Mouse (Mus musculus): ENCODE data around the gene Bcl2l11.

Bcl2l11 gene

GRCm38 (mm10) chr2:128137480-128138276 lies 11.8 kb downstream of the Bcl2l11 start:
- intact Hi-C loops (cut with DNase I), result loop anchor here (5.0 kb wide), 1 partner anchor 35 kb away; no protein-coding TSS in a partner anchor

DNA sequence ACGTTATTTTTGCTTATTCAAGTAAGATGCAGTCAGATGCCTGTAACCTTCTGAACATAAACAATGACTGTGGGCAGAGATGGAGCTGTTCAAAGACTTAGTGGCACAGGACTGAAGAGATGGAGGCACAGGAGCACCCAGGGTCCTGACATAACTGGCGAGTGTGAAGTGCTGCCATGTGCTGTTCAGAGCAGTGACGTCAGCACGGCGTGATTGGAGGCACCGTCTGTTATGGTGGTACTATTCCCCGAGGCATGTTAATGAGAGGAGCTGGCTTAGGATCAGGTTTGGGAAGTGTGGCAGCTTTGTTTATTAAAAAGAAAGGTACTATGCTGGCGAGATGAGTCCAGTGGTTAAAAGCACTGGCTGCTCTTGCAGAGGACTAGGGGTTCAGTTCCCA lies 13.1 kb downstream of the Bcl2l11 start:
- intact Hi-C loops (cut with DNase I), result loop anchor here (5.0 kb wide), 1 partner anchor 33 kb away; no protein-coding TSS in a partner anchor

DNA sequence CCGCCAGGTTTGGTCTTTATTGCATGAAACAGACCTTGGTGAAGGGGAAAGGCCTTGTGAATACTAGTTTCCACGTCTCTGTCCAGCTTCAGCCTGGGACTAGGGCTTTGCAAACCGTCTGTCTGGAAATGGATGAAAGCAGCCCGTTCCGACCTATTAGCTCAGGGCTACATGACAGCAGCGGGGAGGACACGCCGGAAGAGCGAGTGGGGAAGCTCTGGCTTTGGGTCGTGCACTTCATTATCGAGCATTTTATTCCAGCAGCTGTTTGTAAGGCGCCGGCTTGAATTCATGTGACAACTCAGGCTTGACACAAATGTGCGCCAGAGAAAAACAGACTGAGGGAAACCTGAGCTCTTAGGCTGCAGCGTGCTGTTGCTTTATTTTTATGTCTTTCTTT lies 13.9 kb downstream of the Bcl2l11 start:
- intact Hi-C loops (cut with DNase I), result loop anchor here (5.0 kb wide), 1 partner anchor 33 kb away; no protein-coding TSS in a partner anchor

DNA sequence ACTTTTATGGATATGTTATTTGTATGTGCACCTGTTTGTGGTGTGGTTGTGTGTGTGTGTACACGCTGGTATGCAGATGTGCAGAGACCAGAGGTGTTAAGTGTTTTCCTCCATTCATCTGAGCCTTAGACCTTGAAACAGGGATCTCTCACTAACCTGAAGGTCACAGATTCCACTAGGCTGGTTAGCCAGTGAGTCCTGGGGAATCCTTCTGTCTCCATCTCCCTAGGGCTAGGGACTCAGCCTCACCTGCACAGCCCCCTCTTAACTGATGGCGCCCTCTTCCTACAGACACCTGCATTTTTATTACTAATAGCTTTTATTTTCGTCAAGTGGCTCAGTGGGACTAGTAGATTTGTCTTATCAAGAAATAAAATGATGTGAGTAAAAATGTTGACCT lies 14.3 kb downstream of the Bcl2l11 start:
- intact Hi-C loops (cut with DNase I), result no loop called here

- intact Hi-C loops (cut with DNase I), result no loop called here
Measured at GRCm38 (mm10) chr2:128143992-128144391, 18.2 kb downstream of the Bcl2l11 start.

- intact Hi-C loops (cut with DNase I), result no loop called here
Measured at GRCm38 (mm10) chr2:128145433-128145832, 19.6 kb downstream of the Bcl2l11 start.

DNA sequence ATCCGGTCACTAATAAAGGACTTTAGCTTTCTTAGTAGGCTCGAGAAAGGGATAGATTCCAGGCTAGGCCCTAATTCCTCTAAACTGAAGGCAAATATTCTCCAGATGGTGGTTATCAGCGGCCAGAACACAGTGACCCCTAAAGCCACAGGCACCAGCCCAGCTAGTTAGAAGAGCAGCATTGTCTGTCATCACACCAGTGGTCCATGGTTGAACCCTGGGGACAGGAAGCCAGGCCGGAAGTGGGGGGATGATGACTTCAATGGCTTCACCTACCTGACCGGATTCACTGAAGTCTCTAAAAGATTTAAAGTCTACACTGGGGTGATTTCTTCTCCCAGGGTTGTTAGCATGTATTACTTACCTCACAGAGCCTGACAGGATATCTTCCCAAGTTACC lies 23.8 kb downstream of the Bcl2l11 start:
- intact Hi-C loops (cut with DNase I), result no loop called here

DNA sequence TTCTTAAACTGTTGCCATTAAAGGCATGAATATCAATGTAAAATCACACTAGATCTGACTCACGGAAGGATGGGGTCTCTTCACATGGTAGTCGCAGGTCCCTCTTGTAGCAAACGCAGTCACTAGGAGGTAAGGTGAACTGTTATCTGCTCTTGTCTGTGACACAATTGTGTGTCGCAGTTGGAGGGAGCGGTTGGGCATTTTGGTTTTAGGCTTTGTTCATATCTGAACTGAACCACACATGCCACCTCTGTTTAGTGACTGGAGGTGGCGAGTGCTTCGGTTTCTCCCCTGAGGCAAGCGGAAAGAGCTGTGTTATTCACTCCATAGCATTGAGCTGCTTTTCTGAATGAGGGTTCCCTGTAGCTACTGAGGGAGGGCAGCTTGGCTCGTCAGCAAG lies 26.4 kb downstream of the Bcl2l11 start:
- intact Hi-C loops (cut with DNase I), result no loop called here

DNA sequence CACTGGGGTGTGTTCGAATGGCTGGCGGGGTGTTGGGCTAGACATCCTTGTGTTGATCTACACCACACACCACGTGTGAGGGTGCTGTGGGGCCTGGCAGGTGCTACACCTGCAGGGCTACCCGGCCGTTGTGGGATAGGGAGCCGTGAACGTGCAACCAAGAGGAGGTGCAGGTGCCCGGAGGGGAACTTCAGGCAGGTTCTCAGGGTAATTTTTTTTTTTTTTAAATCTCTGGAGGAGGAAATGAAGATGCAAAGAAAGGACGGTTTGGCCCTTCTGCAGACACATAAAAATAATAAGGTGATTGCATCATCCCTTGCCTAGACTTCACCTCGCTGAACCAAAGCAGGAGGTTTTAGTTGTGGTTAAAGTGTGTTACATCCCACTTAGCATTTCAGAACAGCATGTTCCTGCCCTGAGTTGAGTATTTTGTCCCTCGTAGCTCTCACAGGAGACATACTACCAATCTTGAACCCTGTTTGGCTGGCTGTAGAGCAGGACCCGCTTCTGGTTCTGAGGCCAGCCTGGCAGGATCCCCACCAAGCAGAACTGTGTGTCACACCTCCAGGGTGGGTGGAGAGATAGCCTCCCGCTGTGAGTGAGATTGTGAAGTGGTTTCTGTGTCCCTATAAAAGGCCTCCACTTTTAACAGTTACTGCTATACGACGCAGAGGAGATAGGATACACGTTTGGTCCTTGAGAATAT lies 27.2 kb downstream of the Bcl2l11 start:
- intact Hi-C loops (cut with DNase I), result no loop called here

GRCm38 (mm10) chr2:128153551-128153910 lies 27.7 kb downstream of the Bcl2l11 start:
- intact Hi-C loops (cut with DNase I), result no loop called here

GRCm38 (mm10) chr2:128155412-128156066 lies 29.7 kb downstream of the Bcl2l11 start:
- intact Hi-C loops (cut with DNase I), result no loop called here

GRCm38 (mm10) chr2:128156067-128156462 lies 30.2 kb downstream of the Bcl2l11 start:
- intact Hi-C loops (cut with DNase I), result no loop called here

DNA sequence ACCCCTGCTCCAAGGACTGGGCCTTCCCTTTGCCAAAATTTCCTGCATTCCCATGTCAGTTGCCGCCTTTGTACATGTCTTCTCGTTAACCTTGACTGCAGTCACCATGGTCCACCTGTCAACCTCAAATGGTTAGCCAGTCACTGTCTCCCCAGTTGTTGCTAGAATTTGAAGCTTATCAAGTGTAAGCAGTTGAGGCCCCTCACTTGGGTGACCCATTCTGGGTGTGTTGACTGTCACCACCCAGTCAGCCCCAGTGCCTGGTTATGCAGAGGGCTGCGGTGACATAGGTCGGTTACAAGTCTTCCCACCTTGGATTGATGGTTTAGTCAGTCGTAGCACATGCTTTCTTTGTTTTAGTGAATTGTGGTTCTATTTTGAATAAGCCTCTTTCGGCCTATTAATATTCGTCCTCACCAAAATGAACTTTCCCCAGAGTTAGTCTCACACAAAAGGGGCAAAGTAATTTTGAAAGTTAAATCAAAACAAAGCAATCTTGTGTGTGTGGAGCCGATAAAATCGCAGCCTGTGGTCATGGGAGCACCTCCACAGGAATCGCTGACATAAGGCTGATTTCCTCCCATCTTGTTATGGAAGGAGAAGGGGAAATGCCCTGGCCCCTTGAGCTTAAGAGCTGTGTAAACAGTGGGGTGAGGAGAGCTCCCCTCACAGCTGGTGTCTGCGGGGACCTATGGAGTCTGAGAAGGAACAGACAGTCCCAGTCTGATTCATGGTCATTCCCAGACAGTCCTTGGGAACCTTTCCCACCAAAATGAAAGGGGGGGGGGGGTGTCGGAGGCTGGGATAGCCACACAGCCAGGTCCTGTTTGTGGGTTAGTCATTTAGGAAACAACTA lies 30.9 kb downstream of the Bcl2l11 start:
- intact Hi-C loops (cut with DNase I), result no loop called here

- intact Hi-C loops (cut with DNase I), result no loop called here
Measured at GRCm38 (mm10) chr2:128158734-128159410, 33.0 kb downstream of the Bcl2l11 start.

DNA sequence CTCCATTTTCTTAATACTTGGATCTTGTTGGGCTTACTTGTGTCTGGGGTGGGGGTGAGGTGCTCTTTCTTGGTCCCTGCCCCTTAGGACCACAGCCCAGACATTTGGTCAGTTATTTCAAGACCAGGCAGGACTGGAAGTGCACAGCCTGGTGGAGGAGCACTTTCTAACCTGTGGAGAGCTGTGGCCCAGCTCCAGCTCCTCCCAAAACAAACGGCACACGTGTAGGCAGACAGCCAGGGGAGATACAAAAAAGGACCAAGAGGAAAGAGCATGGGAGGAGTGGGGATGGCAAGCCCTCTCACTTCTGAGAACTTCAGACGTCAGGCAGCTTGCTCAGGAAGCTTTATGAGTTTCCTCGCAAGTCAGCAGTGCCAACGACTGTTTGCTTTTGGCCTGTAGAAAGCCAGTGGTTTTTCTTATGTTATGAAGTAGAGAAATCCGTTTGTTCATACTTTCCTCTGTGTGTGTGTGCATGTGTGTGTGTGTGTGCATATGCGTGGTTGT lies 33.8 kb downstream of the Bcl2l11 start:
- intact Hi-C loops (cut with DNase I), result no loop called here

DNA sequence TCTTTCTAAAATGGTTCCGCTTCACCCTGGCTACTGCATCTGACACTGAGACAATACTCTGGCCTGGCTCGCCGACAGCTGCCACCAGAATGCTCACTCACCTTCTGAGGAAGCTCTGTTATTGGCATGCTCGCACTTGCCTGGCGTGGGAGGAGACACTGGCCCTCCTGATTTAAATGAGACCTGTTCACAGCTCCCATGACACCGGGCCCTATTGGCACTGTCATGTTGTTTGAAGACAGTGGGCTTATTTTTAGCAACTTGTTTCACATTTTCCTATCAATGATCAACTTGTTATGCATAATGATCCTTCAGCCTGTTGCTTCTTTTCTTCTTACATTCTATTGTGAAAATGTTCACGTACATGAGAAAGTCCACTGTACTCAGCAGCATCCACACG lies 37.3 kb downstream of the Bcl2l11 start:
- intact Hi-C loops (cut with DNase I), result no loop called here

- intact Hi-C loops (cut with DNase I), result no loop called here
Measured at GRCm38 (mm10) chr2:128166623-128167423, 41.0 kb downstream of the Bcl2l11 start.

- intact Hi-C loops (cut with DNase I), result no loop called here
Measured at GRCm38 (mm10) chr2:128167930-128168329, 42.1 kb downstream of the Bcl2l11 start.

DNA sequence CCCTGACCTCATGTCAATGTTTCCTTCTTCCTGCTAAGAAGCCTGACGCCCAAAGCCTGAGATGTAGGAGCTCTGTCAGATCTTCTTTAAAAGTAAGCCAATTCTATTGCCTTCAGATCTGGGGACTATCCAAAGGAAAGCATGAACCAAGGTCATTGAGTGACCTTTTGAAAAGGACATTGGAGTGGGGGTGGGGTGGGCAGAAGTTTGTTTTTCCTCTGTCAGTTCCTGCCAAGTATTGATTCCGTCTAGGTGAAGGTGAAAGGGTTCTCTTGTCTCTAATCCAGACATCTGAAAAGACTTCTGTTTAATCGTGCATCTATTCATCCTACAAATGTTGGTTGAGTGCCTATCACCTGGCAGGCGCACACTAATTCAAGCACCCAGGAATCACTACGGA lies 43.6 kb downstream of the Bcl2l11 start:
- intact Hi-C loops (cut with DNase I), result no loop called here

All from adrenal gland (tissue).